Mouse (Mus musculus): ENCODE results near the gene Nfkbib. TPM values are rescaled to one million over a fixed set of nuclear protein-coding genes. Genes with fewer than 3 reads are reported as not detected.

The Nfkbib gene
- polyA plus RNA-seq, 1 experiment from 2014 or later = 40.2 TPM

Other genes starting within 250 kb of the Nfkbib start
- not detected in 2 replicates for gene Ifnl3, start 244.7 kb downstream of the Nfkbib start, polyA plus RNA-seq (2015; fragmentation: Nextera tagmentation; extraction: Ambion mirVana)
- gene Sycn, start 226.6 kb downstream of the Nfkbib start, polyA plus RNA-seq (2015; fragmentation: Nextera tagmentation; extraction: Ambion mirVana) = 33.3 and 122 TPM in 2 replicates
- gene Nccrp1, start 220.3 kb downstream of the Nfkbib start, polyA plus RNA-seq (2015; fragmentation: Nextera tagmentation; extraction: Ambion mirVana) = not detected in 2 replicates
- 18.9 and 19.5 TPM in 2 replicates for gene Samd4b, start 169.4 kb downstream of the Nfkbib start, polyA plus RNA-seq (2015; fragmentation: Nextera tagmentation; extraction: Ambion mirVana)
- gene Pak4, start 169.3 kb downstream of the Nfkbib start, polyA plus RNA-seq (2015; fragmentation: Nextera tagmentation; extraction: Ambion mirVana) = 51.7 and 53.1 TPM in 2 replicates
- gene Acp7, start 136.2 kb downstream of the Nfkbib start, polyA plus RNA-seq (2015; fragmentation: Nextera tagmentation; extraction: Ambion mirVana) = 0.06 TPM in 1 of 2 replicates, not detected in the other
- 2.9 and 3.1 TPM in 2 replicates for gene Fbxo27, start 74.7 kb downstream of the Nfkbib start, polyA plus RNA-seq (2015; fragmentation: Nextera tagmentation; extraction: Ambion mirVana)
- 6.6 and 6.7 TPM in 2 replicates for gene Fbxo17, start 50.7 kb downstream of the Nfkbib start, polyA plus RNA-seq (2015; fragmentation: Nextera tagmentation; extraction: Ambion mirVana)
- gene Mrps12, start 25.7 kb downstream of the Nfkbib start, polyA plus RNA-seq (2015; fragmentation: Nextera tagmentation; extraction: Ambion mirVana) = 136 and 143 TPM in 2 replicates
- 22.6 and 25.1 TPM in 2 replicates for gene Sars2, start 25.5 kb downstream of the Nfkbib start, polyA plus RNA-seq (2015; fragmentation: Nextera tagmentation; extraction: Ambion mirVana)
- not detected in 2 replicates for gene Ccer2, start 11.3 kb downstream of the Nfkbib start, polyA plus RNA-seq (2015; fragmentation: Nextera tagmentation; extraction: Ambion mirVana)
- gene Sirt2, start 777 bp downstream of the Nfkbib start, polyA plus RNA-seq (2015; fragmentation: Nextera tagmentation; extraction: Ambion mirVana) = 54.9 and 60.3 TPM in 2 replicates
- 4.5 and 5.6 TPM in 2 replicates for gene Rinl, start 21.5 kb upstream of the Nfkbib start, polyA plus RNA-seq (2015; fragmentation: Nextera tagmentation; extraction: Ambion mirVana)
- 210 and 237 TPM in 2 replicates for gene Hnrnpl, start 41.0 kb upstream of the Nfkbib start, polyA plus RNA-seq (2015; fragmentation: Nextera tagmentation; extraction: Ambion mirVana)
- 234 and 260 TPM in 2 replicates for gene Ech1, start 57.7 kb upstream of the Nfkbib start, polyA plus RNA-seq (2015; fragmentation: Nextera tagmentation; extraction: Ambion mirVana)
- gene Lgals4, start 66.3 kb upstream of the Nfkbib start, polyA plus RNA-seq (2015; fragmentation: Nextera tagmentation; extraction: Ambion mirVana) = 1,462 and 1,582 TPM in 2 replicates
- 0.98 and 1.4 TPM in 2 replicates for gene Lgals7, start 96.3 kb upstream of the Nfkbib start, polyA plus RNA-seq (2015; fragmentation: Nextera tagmentation; extraction: Ambion mirVana)
- gene Capn12, start 113.9 kb upstream of the Nfkbib start, polyA plus RNA-seq (2015; fragmentation: Nextera tagmentation; extraction: Ambion mirVana) = 0.30 TPM in 2 replicates
- 340 and 361 TPM in 2 replicates for gene Actn4, start 194.8 kb upstream of the Nfkbib start, polyA plus RNA-seq (2015; fragmentation: Nextera tagmentation; extraction: Ambion mirVana)
- gene Eif3k, start 214.4 kb upstream of the Nfkbib start, polyA plus RNA-seq (2015; fragmentation: Nextera tagmentation; extraction: Ambion mirVana) = 359 and 375 TPM in 2 replicates
- gene Map4k1, start 214.5 kb upstream of the Nfkbib start, polyA plus RNA-seq (2015; fragmentation: Nextera tagmentation; extraction: Ambion mirVana) = 6.3 and 7.7 TPM in 2 replicates

Data from intestine, embryonic 15.5 days (tissue).